In the genomic region with DNA sequence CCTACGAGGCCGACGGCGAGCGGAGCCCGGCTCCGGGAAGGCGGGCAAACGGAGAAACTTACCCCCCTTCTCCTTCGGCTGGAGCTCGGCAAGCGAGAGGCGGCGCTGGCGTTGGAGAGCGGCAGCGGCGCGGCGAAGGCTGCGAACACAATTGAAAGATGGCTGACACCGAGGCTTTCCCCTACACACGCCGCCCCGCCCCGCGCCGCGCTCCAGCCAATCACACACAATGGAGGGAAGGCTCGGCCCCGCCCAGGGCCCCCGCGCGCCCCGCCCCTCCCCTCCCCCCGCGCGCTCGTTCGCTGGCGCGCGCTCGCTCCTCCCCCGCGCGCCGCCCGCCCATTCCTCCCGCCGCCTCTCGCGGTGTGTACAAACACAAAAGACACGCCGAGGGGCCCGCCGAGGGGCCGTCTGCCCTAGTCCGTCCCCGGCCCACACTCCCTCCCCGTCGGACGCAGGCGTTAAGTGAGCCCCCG, we compare ENCODE assay signal across 8 mouse cellular contexts. TPM values are rescaled to one million over a fixed set of nuclear protein-coding genes. Genes with fewer than 3 reads are reported as not detected.
DNase-seq lines count a peak whose midpoint lies in the region; ATAC-seq and TF ChIP-seq lines count a peak whose summit lies in the region.

No protein-coding gene starts in this region.

- peak in 1 of 2 experiments; percentile 23; a peak in 1 of 4 replicates for TF ChIP-seq EP300 in MEL (IDR thresholded peaks at IDR 0.05; ENCODE audit: low read depth in 1 of 2, low read length in 2 of 2)

- peak overlapping the region; percentile 85 to 92 for H3K4me3 ChIP-seq in MEL (ENCODE audit: control insufficient read depth in 1 of 2, insufficient read depth in 1 of 2, low read depth in 2 of 2, low read length in 2 of 2)
- peak overlapping the region; percentile 85 for H3K4me3 ChIP-seq in cerebellum, adult 2 months (replicated peaks; ENCODE audit: insufficient read depth, low read depth, low read length)
- H3K4me3 ChIP-seq in forebrain, postnatal 0 days (ENCODE audit: low read depth, low read length), result peak overlapping the region; percentile 95
- peak overlapping the region; percentile 73 for H3K4me3 ChIP-seq in lung, embryonic 14.5 days (ENCODE audit: low read depth, low read length)

- 2% methylated on average over 61 of the region's 65 CpGs for WGBS in cerebellum, adult 2 months
- WGBS in forebrain, postnatal 0 days, result 0% methylated on average over 37 of the region's 65 CpGs
- 2% methylated on average over 53 of the region's 65 CpGs for WGBS in lung, embryonic 14.5 days

- H3K9me3 ChIP-seq in MEL (replicated peaks; ENCODE audit: insufficient read depth, low read length), result no peaks in the 10 kb centered on the region
- H3K9me3 ChIP-seq in forebrain, postnatal 0 days (ENCODE audit: low read length), result no peaks in the 10 kb centered on the region
- no peaks in the 10 kb centered on the region for H3K9me3 ChIP-seq in lung, embryonic 14.5 days (ENCODE audit: low read depth, low read length)

- DNase-seq in MEL (ENCODE audit: low read depth, low spot score), result peak; percentile 92
- peak; percentile 96 for DNase-seq in cerebellum, adult 2 months
- peak; percentile 96 for DNase-seq in forebrain, postnatal 0 days
- DNase-seq in heart, postnatal 4 days, result peak; percentile 97
- DNase-seq in layer of hippocampus, adult 8-10 months (ENCODE audit: low spot score in 2 of 2), result peak; percentile 88 to 92
- DNase-seq in lung, embryonic 14.5 days, result peak; percentile 97
- DNase-seq in testis, postnatal 14 days (ENCODE audit: low spot score), result peak; percentile 94

- peak; percentile 91 to 94 for TF ChIP-seq POLR2A in MEL (IDR thresholded peaks at IDR 0.05; ENCODE audit: control insufficient read depth in 1 of 2, insufficient read depth in 1 of 2, low read depth in 1 of 2, low read length in 2 of 2, poor library complexity in 1 of 2)
- peak; percentile 95 for TF ChIP-seq POLR2A in cerebellum, adult 2 months (IDR thresholded peaks at IDR 0.05; ENCODE audit: borderline replicate concordance, insufficient read depth, low read length)

- H3K79me2 ChIP-seq in MEL (ENCODE audit: control insufficient read depth, insufficient read depth, low read length, poor library complexity), result peaks cover 35% of the 10 kb centered on the region

- TF ChIP-seq RAD21 in MEL (IDR thresholded peaks at IDR 0.05; ENCODE audit: low read depth, low read length), result no peak

- peak overlapping the region; percentile 99 for H3K27ac ChIP-seq in MEL (ENCODE audit: control insufficient read depth, low read depth, low read length)
- H3K27ac ChIP-seq in cerebellum, adult 2 months (ENCODE audit: insufficient read depth, low read length), result peak overlapping the region; percentile 100
- H3K27ac ChIP-seq in forebrain, postnatal 0 days (ENCODE audit: low read depth, low read length), result peak overlapping the region; percentile 100
- peak overlapping the region; percentile 100 for H3K27ac ChIP-seq in lung, embryonic 14.5 days (ENCODE audit: low read depth)

- peaks cover 3 to 7% of the 10 kb centered on the region in 2 experiments; a peak in 2 of 4 replicates for H3K4me1 ChIP-seq in MEL (ENCODE audit: control insufficient read depth in 1 of 2, insufficient read depth in 2 of 2, low read length in 2 of 2)
- H3K4me1 ChIP-seq in cerebellum, adult 2 months (ENCODE audit: control insufficient read depth, insufficient read depth, low read length), result peaks cover 14% of the 10 kb centered on the region; the same call in 1 of the 2 replicates
- peaks cover 23% of the 10 kb centered on the region for H3K4me1 ChIP-seq in forebrain, postnatal 0 days (ENCODE audit: insufficient read depth)
- peaks cover 15% of the 10 kb centered on the region; the same call in 1 of the 2 replicates for H3K4me1 ChIP-seq in lung, embryonic 14.5 days (ENCODE audit: insufficient read depth)

- no peaks in the 10 kb centered on the region for H3K27me3 ChIP-seq in MEL (ENCODE audit: control insufficient read depth in 1 of 2, insufficient read depth in 2 of 2, low read length in 2 of 2)
- no peaks in the 10 kb centered on the region for H3K27me3 ChIP-seq in cerebellum, adult 2 months (ENCODE audit: control insufficient read depth, insufficient read depth, low read length)
- no peaks in the 10 kb centered on the region for H3K27me3 ChIP-seq in forebrain, postnatal 0 days (ENCODE audit: insufficient read depth, low read length)
- H3K27me3 ChIP-seq in lung, embryonic 14.5 days (ENCODE audit: insufficient read depth, low read length), result no peaks in the 10 kb centered on the region

- TF ChIP-seq CTCF in MEL (IDR thresholded peaks at IDR 0.05 in 2 of 3, conservative IDR thresholded peaks at IDR 0.05 in 1 of 3; ENCODE audit: control insufficient read depth in 1 of 3, insufficient read depth in 1 of 3, low read depth in 2 of 3, low read length in 3 of 3, poor library complexity in 1 of 3, severe bottlenecking in 1 of 3), result no peak
- TF ChIP-seq CTCF in cerebellum, adult 2 months (IDR thresholded peaks at IDR 0.05; ENCODE audit: borderline replicate concordance, insufficient read depth, low read depth, low read length), result no peak
- TF ChIP-seq CTCF in forebrain, postnatal 0 days (IDR thresholded peaks at IDR 0.05; ENCODE audit: low read depth), result no peak
- TF ChIP-seq CTCF in lung, embryonic 14.5 days (IDR thresholded peaks at IDR 0.05; ENCODE audit: low read depth), result no peak

- peaks cover 1 to 25% of the 10 kb centered on the region in 2 experiments; a peak in 3 of 4 replicates for H3K36me3 ChIP-seq in MEL (ENCODE audit: control insufficient read depth in 1 of 2, insufficient read depth in 2 of 2, low read length in 2 of 2)
- peaks cover 7% of the 10 kb centered on the region for H3K36me3 ChIP-seq in forebrain, postnatal 0 days (ENCODE audit: insufficient read depth)
- H3K36me3 ChIP-seq in lung, embryonic 14.5 days (ENCODE audit: insufficient read depth), result peaks cover 26% of the 10 kb centered on the region

- peak; percentile 95 for ATAC-seq in forebrain, postnatal 0 days
- ATAC-seq in lung, embryonic 14.5 days (ENCODE audit: insufficient read depth), result peak; percentile 95
- ATAC-seq in neutrophil, adult 5-6 weeks (ENCODE audit: extremely low read depth, insufficient number of reproducible peaks, low FRiP score, poor library complexity, severe bottlenecking), result peak; percentile 88

- peak overlapping the region; percentile 100 for H3K9ac ChIP-seq in MEL (ENCODE audit: control insufficient read depth, low read depth, low read length, poor library complexity, severe bottlenecking)
- H3K9ac ChIP-seq in forebrain, postnatal 0 days, result peak overlapping the region; percentile 98
- H3K9ac ChIP-seq in lung, embryonic 14.5 days, result peak overlapping the region; percentile 98

- peak overlapping the region; percentile 61 for H3K4me2 ChIP-seq in forebrain, postnatal 0 days (ENCODE audit: low read depth)
- peak overlapping the region; percentile 72 for H3K4me2 ChIP-seq in lung, embryonic 14.5 days

TF ChIP-seq in MEL, 35 proteins besides CTCF, POLR2A, EP300 and RAD21 (continues in another document):
- TF ChIP-seq MYB (IDR thresholded peaks at IDR 0.05; ENCODE audit: low read depth, low read length) (no peak), ETS1 (IDR thresholded peaks at IDR 0.05; ENCODE audit: low read depth, low read length) (peak; percentile 24; the same call in 1 of the 2 replicates), JUND (IDR thresholded peaks at IDR 0.05; ENCODE audit: low read depth, low read length) (no peak), MEF2A (IDR thresholded peaks at IDR 0.05; ENCODE audit: extremely low read depth, insufficient replicate concordance, low read depth, low read length, poor library complexity, severe bottlenecking) (no peak), TCF12 (IDR thresholded peaks at IDR 0.05; ENCODE audit: low read depth, low read length) (peak; percentile 74), TBP (IDR thresholded peaks at IDR 0.05; ENCODE audit: low read depth, low read length) (peak; percentile 92), CHD2 (IDR thresholded peaks at IDR 0.05; ENCODE audit: low read length) (no peak), SIN3A (IDR thresholded peaks at IDR 0.05; ENCODE audit: low read length) (peak; percentile 59), POLR2AphosphoS2 (IDR thresholded peaks at IDR 0.05; ENCODE audit: low read length) (peak; percentile 83), SMC3 (IDR thresholded peaks at IDR 0.05; ENCODE audit: low read depth, low read length) (no peak), MXI1 (IDR thresholded peaks at IDR 0.05; ENCODE audit: low read depth, low read length) (peak; percentile 51; the same call in 1 of the 2 replicates), HCFC1 (IDR thresholded peaks at IDR 0.05; ENCODE audit: low read depth, low read length) (peak; percentile 60), MYC (IDR thresholded peaks at IDR 0.05; ENCODE audit: low read depth, low read length) (no peak), ZNF384 (IDR thresholded peaks at IDR 0.05; ENCODE audit: low read depth, low read length) (no peak), ZC3H11A (IDR thresholded peaks at IDR 0.05; ENCODE audit: low read depth, low read length) (no peak), RCOR1 (IDR thresholded peaks at IDR 0.05; ENCODE audit: low read depth, low read length) (no peak)

RNA-seq across cellular contexts. Expression of gene H3f3a, which starts 0.3 kb away (rescaled TPM):
- 573 and 574 TPM in 2 replicates for total RNA-seq in MEL (2012; rRNA removed)
- polyA plus RNA-seq in MEL (2012; ENCODE audit: insufficient read depth in 1 of 2, insufficient read length in 2 of 2, low read depth in 1 of 2, low replicate concordance in 2 of 2, missing spikeins in 1 of 2), result 100 to 1,000 TPM; 265 to 903 TPM
- polyA plus RNA-seq in cerebellum, adult 2 months (2012; rRNA removed), result 463 and 518 TPM in 2 replicates
- 3,418 and 3,587 TPM in 2 replicates for total RNA-seq in forebrain, postnatal 0 days (2014; rRNA removed)
- 2,464 and 2,886 TPM in 2 replicates for polyA plus RNA-seq in forebrain, postnatal 0 days (2015; fragmentation: Nextera tagmentation; extraction: Ambion mirVana)
- total RNA-seq in heart, postnatal 4 days (2021), result 1,000 to 10,000 TPM in 1 of 2 experiments, 100 to 1,000 TPM in 1; 959 to 1,008 TPM
- total RNA-seq in layer of hippocampus, adult 8-10 months (2022), result 100 to 1,000 TPM; 296 to 316 (median 303) TPM
- polyA plus RNA-seq in lung, embryonic 14.5 days (2014; fragmentation: Nextera tagmentation; extraction: Ambion mirVana), result 2,358 and 2,465 TPM in 2 replicates
- 2,143 and 2,209 TPM in 2 replicates for total RNA-seq in neutrophil, adult 5-6 weeks (2017)

RNA-seq across cellular contexts. Expression of gene Sde2, which starts 37.5 kb away (rescaled TPM):
- total RNA-seq in MEL (2012; rRNA removed), result 31.4 and 35.5 TPM in 2 replicates
- 10 to 100 TPM in 1 of 2 experiments, not detected in 1; 48.0 TPM for polyA plus RNA-seq in MEL (2012; ENCODE audit: insufficient read depth in 1 of 2, insufficient read length in 2 of 2, low read depth in 1 of 2, low replicate concordance in 2 of 2, missing spikeins in 1 of 2)
- polyA plus RNA-seq in cerebellum, adult 2 months (2012; rRNA removed), result 16.8 and 17.7 TPM in 2 replicates
- total RNA-seq in forebrain, postnatal 0 days (2014; rRNA removed), result 16.3 and 19.6 TPM in 2 replicates
- polyA plus RNA-seq in forebrain, postnatal 0 days (2015; fragmentation: Nextera tagmentation; extraction: Ambion mirVana), result 17.8 and 24.8 TPM in 2 replicates
- total RNA-seq in heart, postnatal 4 days (2021), result 10 to 100 TPM; 17.7 to 19.8 TPM
- total RNA-seq in layer of hippocampus, adult 8-10 months (2022), result 10 to 100 TPM; 22.3 to 24.9 (median 22.6) TPM
- 35.2 and 35.9 TPM in 2 replicates for polyA plus RNA-seq in lung, embryonic 14.5 days (2014; fragmentation: Nextera tagmentation; extraction: Ambion mirVana)
- total RNA-seq in neutrophil, adult 5-6 weeks (2017), result 33.0 and 38.8 TPM in 2 replicates

Comparison
In these comparisons a context has a peak if more than half of its experiments do, and no peak if none do; other contexts are left out.
1. Peak in every context shown above with its lines: DNase-seq, ATAC-seq, H3K4me3 ChIP-seq and H3K27ac ChIP-seq.